8 mouse cellular contexts compared by ENCODE assay signal in genomic region chr14:100285656-100286585, GRCm38 (mm10). TPM values are rescaled to one million over a fixed set of nuclear protein-coding genes. Genes with fewer than 3 reads are reported as not detected.
DNase-seq lines count a peak whose midpoint lies in the region; ATAC-seq and TF ChIP-seq lines count a peak whose summit lies in the region.

No protein-coding gene starts in this region.

- intact Hi-C loops in left cerebral cortex, adult 2 months (cut with DNase I) = loop anchor here (5.0 kb wide), 3 partner anchors 76 to 279 kb away; no protein-coding TSS in a partner anchor

- no peak for TF ChIP-seq CTCF in left cerebral cortex, adult 2 months (IDR thresholded peaks at IDR 0.05)

- peak overlapping the region; percentile 92 for H3K4me2 ChIP-seq in hindbrain, embryonic 13.5 days

- no peaks in the 10 kb centered on the region for H3K27me3 ChIP-seq in hindbrain, embryonic 13.5 days

- ATAC-seq in hindbrain, embryonic 13.5 days (ENCODE audit: low FRiP score) = peak; percentile 53

- H3K9ac ChIP-seq in hindbrain, embryonic 13.5 days = peak overlapping the region; percentile 89

- peaks cover 34% of the 10 kb centered on the region for H3K4me1 ChIP-seq in hindbrain, embryonic 13.5 days (replicated peaks)

- peak overlapping the region; percentile 69 for H3K4me3 ChIP-seq in hindbrain, embryonic 13.5 days
- peak overlapping the region; percentile 72 for H3K4me3 ChIP-seq in left cerebral cortex, adult 2 months

- WGBS in hindbrain, embryonic 13.5 days = under 1% methylated on average over 60 of the region's 60 CpGs

- no peaks in the 10 kb centered on the region for H3K9me3 ChIP-seq in hindbrain, embryonic 13.5 days

- peak; percentile 83 to 94 for DNase-seq in adrenal gland, adult (ENCODE audit: inconsistent age in 2 of 2, low spot score in 1 of 2)
- peak; percentile 81 to 84 for DNase-seq in cerebellum, postnatal 14 days
- DNase-seq in frontal cortex, postnatal 36 days (ENCODE audit: low spot score in 2 of 2) = peak; percentile 66 to 72
- peak; percentile 72 to 76 for DNase-seq in left cerebral cortex, adult 2 months (ENCODE audit: extremely low spot score in 1 of 2, low spot score in 2 of 2)
- DNase-seq in lung, postnatal 4 days = peak; percentile 71 to 81
- peak; percentile 75 for DNase-seq in right cerebral cortex, postnatal 25 days
- no peak for DNase-seq in c-Kit-positive CD71-positive TER-119-positive erythroid progenitor cells, embryonic 14.5 days (ENCODE audit: low spot score)

- no peaks in the 10 kb centered on the region for H3K36me3 ChIP-seq in hindbrain, embryonic 13.5 days

- peak overlapping the region; percentile 97 for H3K27ac ChIP-seq in hindbrain, embryonic 13.5 days
- H3K27ac ChIP-seq in left cerebral cortex, adult 2 months = peak overlapping the region; percentile 95

RNA-seq across cellular contexts. Expression of gene Klf12, which starts 1.4 kb away (rescaled TPM):
- polyA plus RNA-seq in hindbrain, embryonic 13.5 days (2015; fragmentation: Nextera tagmentation; extraction: Ambion mirVana) = 42.8 and 49.0 TPM in 2 replicates
- total RNA-seq in left cerebral cortex, adult 2 months (2021) = 10 to 100 TPM; 53.6 to 55.7 TPM
